In genomic region chr12:11437907-11438447, GRCm38 (mm10) we compare ENCODE assay signal across 9 mouse cellular contexts. TPM values are rescaled to one million over a fixed set of nuclear protein-coding genes. Genes with fewer than 3 reads are reported as not detected.
DNase-seq lines count a peak whose midpoint lies in the region; ATAC-seq and TF ChIP-seq lines count a peak whose summit lies in the region.
"Had no signal": no experiment of that assay in that cellular context is flagged by ENCODE, and none has a peak within 500 bp of the region (broad histone marks: within the 10 kb centered on the region; RNA-seq: fewer than 3 reads in every experiment).

No protein-coding gene starts in this region.

- no peaks in the 10 kb centered on the region for H3K9me3 ChIP-seq in lung, postnatal 0 days (ENCODE audit: low read length)
- no peaks in the 10 kb centered on the region for H3K9me3 ChIP-seq in forebrain, embryonic 13.5 days (replicated peaks)
- no peaks in the 10 kb centered on the region; the same call in 1 of the 2 replicates for H3K9me3 ChIP-seq in liver, embryonic 13.5 days (replicated peaks)
- H3K9me3 ChIP-seq: liver, embryonic 15.5 days had no signal

- peak overlapping the region; percentile 59 for H3K4me2 ChIP-seq in lung, postnatal 0 days (replicated peaks; ENCODE audit: low read depth, low read length)
- peak overlapping the region; percentile 62 for H3K4me2 ChIP-seq in forebrain, embryonic 13.5 days
- peak overlapping the region; percentile 28; the same call in 1 of the 2 replicates for H3K4me2 ChIP-seq in liver, embryonic 13.5 days

- peaks cover 5% of the 10 kb centered on the region; the same call in 1 of the 2 replicates for H3K4me1 ChIP-seq in lung, postnatal 0 days (ENCODE audit: insufficient read depth, low read depth, low read length)
- no peaks in the 10 kb centered on the region for H3K4me1 ChIP-seq in lung, adult 2 months (ENCODE audit: control insufficient read depth, insufficient read depth, low read length)
- H3K4me1 ChIP-seq in forebrain, embryonic 13.5 days, result peaks cover 20% of the 10 kb centered on the region
- no peaks in the 10 kb centered on the region for H3K4me1 ChIP-seq in liver, embryonic 13.5 days (replicated peaks)
- H3K4me1 ChIP-seq: liver, embryonic 15.5 days had no signal

- no peaks in the 10 kb centered on the region for H3K36me3 ChIP-seq in lung, postnatal 0 days (ENCODE audit: insufficient read depth, low read length)
- no peaks in the 10 kb centered on the region for H3K36me3 ChIP-seq in forebrain, embryonic 13.5 days (ENCODE audit: poor library complexity, severe bottlenecking)
- H3K36me3 ChIP-seq in liver, embryonic 13.5 days, result no peaks in the 10 kb centered on the region
- H3K36me3 ChIP-seq: liver, embryonic 15.5 days had no signal

- no peak overlapping the region for H3K9ac ChIP-seq in lung, postnatal 0 days (replicated peaks; ENCODE audit: low read depth)
- peak overlapping the region; percentile 54; the same call in 1 of the 2 replicates for H3K9ac ChIP-seq in forebrain, embryonic 13.5 days
- H3K9ac ChIP-seq in liver, embryonic 13.5 days, result no peak overlapping the region
- H3K9ac ChIP-seq: liver, embryonic 15.5 days had no signal

- TF ChIP-seq POLR2A in lung, adult 2 months (IDR thresholded peaks at IDR 0.05; ENCODE audit: borderline replicate concordance, extremely low read depth, low read depth, low read length), result no peak

- peak; percentile 56 for DNase-seq in cerebellum, adult 11 months
- no peak for DNase-seq in cerebellum, postnatal 4 days (ENCODE audit: low spot score in 2 of 2)
- no peak for DNase-seq in lung, postnatal 0 days (ENCODE audit: low spot score)
- DNase-seq in lung, adult 2 months, result no peak
- no peak for DNase-seq in liver, embryonic 13.5 days
- no peak for DNase-seq in ovary, postnatal 10 days (ENCODE audit: low spot score)
- no peak for DNase-seq in T-cell, adult 2 months (ENCODE audit: low spot score)

- no peak overlapping the region for H3K27ac ChIP-seq in lung, postnatal 0 days (ENCODE audit: low read length)
- H3K27ac ChIP-seq in forebrain, embryonic 13.5 days, result no peak overlapping the region
- H3K27ac ChIP-seq in liver, embryonic 13.5 days, result no peak overlapping the region
- H3K27ac ChIP-seq: liver, embryonic 15.5 days had no signal

- 32% methylated on average over 23 of the region's 23 CpGs for WGBS in lung, postnatal 0 days
- WGBS in lung, adult 2 months, result 28% methylated on average over 23 of the region's 23 CpGs
- 18% methylated on average over 23 of the region's 23 CpGs for WGBS in forebrain, embryonic 13.5 days
- 25% methylated on average over 23 of the region's 23 CpGs for WGBS in liver, embryonic 13.5 days (ENCODE audit: insufficient replicate concordance)

- ATAC-seq in lung, postnatal 0 days, result no peak
- peak; percentile 14; the same call in 1 of the 2 replicates for ATAC-seq in forebrain, embryonic 13.5 days
- no peak for ATAC-seq in liver, embryonic 13.5 days (ENCODE audit: low read depth)

- H3K27me3 ChIP-seq in lung, postnatal 0 days (replicated peaks; ENCODE audit: insufficient read depth, low read length), result 0 out of 2 replicates have a peak, but pooled peaks cover 5% of the 10 kb centered on the region
- peaks cover 5% of the 10 kb centered on the region for H3K27me3 ChIP-seq in forebrain, embryonic 13.5 days
- peaks cover 44% of the 10 kb centered on the region for H3K27me3 ChIP-seq in liver, embryonic 13.5 days

- no peak for TF ChIP-seq EP300 in lung, postnatal 0 days (IDR thresholded peaks at IDR 0.05)

- TF ChIP-seq CTCF in lung, postnatal 0 days (IDR thresholded peaks at IDR 0.05), result no peak
- no peak for TF ChIP-seq CTCF in lung, adult 2 months (IDR thresholded peaks at IDR 0.05; ENCODE audit: insufficient read depth, low read length)

- H3K4me3 ChIP-seq in lung, postnatal 0 days (ENCODE audit: low read depth, low read length), result no peak overlapping the region
- H3K4me3 ChIP-seq in lung, adult 2 months (replicated peaks; ENCODE audit: extremely low read depth, low read depth, low read length), result no peak overlapping the region
- H3K4me3 ChIP-seq in forebrain, embryonic 13.5 days, result peak overlapping the region; percentile 23
- no peak overlapping the region for H3K4me3 ChIP-seq in liver, embryonic 13.5 days (replicated peaks)
- H3K4me3 ChIP-seq: liver, embryonic 15.5 days had no signal

RNA-seq across cellular contexts. Expression of gene Vsnl1, which starts 1.6 kb away (rescaled TPM):
- 8.3 and 8.6 TPM in 2 replicates for polyA plus RNA-seq in lung, postnatal 0 days (2015; fragmentation: Nextera tagmentation; extraction: Ambion mirVana)
- polyA plus RNA-seq in lung, adult 2 months (2012; rRNA removed), result 3.7 and 8.2 TPM in 2 replicates
- 3.3 and 4.8 TPM in 2 replicates for polyA plus RNA-seq in forebrain, embryonic 13.5 days (2015; fragmentation: Nextera tagmentation; extraction: Ambion mirVana)
- 0.15 and 0.20 TPM in 2 replicates for polyA plus RNA-seq in liver, embryonic 13.5 days (2015; fragmentation: Nextera tagmentation; extraction: Ambion mirVana)

RNA-seq across cellular contexts. Expression of gene Rad51ap2, which starts 17.9 kb away (rescaled TPM):
- polyA plus RNA-seq in lung, postnatal 0 days (2015; fragmentation: Nextera tagmentation; extraction: Ambion mirVana), result 0.41 and 0.52 TPM in 2 replicates
- not detected in 2 replicates for polyA plus RNA-seq in lung, adult 2 months (2012; rRNA removed)
- polyA plus RNA-seq in forebrain, embryonic 13.5 days (2015; fragmentation: Nextera tagmentation; extraction: Ambion mirVana), result 0.25 and 0.37 TPM in 2 replicates
- not detected in 2 replicates for polyA plus RNA-seq in liver, embryonic 13.5 days (2015; fragmentation: Nextera tagmentation; extraction: Ambion mirVana)
- polyA plus RNA-seq: liver, embryonic 15.5 days had no signal
